Mouse (Mus musculus): Measurements from ENCODE around the gene Plod2. TPM values are rescaled to one million over a fixed set of nuclear protein-coding genes. Genes with fewer than 3 reads are reported as not detected.

Gene Plod2
- polyA plus RNA-seq, 1 experiment from 2014 or later, result 25.6 TPM

DNA sequence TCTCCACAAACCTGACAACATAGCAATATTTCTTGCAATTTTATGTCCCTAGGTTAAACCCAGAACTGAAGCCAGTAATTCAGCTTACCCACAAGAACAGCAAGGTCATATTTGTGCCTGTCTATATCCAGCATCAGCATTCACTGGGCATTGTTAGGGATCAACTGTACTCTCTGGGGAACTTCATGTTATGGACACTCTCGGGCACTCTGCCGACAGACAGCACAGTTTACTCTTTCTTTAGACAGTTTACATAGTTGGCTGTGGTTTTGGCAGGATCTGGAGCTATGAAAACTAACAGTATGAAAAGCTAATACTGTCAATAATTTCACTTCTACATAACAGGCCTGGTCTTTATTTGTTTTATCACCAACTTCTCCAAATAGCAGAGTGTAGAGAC lies 75.4 kb downstream of the Plod2 start:
- Histone ChIP-seq H3K4me3 (no peak overlapping the region), H3K9me3 (replicated peaks) (no peaks in the 10 kb centered on the region), H3K27ac (replicated peaks) (no peak overlapping the region), H3K36me3 (no peaks in the 10 kb centered on the region), H3K27me3 (ENCODE audit: low read depth, poor library complexity, severe bottlenecking) (no peaks in the 10 kb centered on the region), H3K4me1 (no peaks in the 10 kb centered on the region)
- WGBS, result 83% methylated on average over 2 of the region's 2 CpGs
- no peak for DNase-seq (ENCODE audit: low spot score)

DNA sequence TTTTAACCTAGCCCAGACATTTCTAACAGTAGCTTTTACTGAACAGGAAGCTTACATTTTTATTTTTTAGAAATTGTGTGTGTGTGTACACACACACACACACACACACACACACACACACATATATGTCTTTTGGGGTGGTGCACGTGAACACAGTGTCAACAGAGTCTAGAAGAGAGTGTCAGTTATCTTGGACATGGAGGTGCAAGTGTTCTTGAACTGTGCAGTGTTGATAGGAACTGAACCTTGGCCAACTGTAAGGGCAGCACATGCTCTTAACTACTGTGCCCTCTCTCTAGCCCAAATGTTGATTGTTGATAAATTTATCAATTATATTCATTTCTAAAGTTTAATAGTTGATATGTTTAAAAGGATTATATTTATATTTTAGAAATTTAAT lies 78.1 kb downstream of the Plod2 start:
- Histone ChIP-seq H3K27me3 (ENCODE audit: low read depth, poor library complexity, severe bottlenecking) (no peaks in the 10 kb centered on the region), H3K36me3 (no peaks in the 10 kb centered on the region), H3K27ac (replicated peaks) (no peak overlapping the region), H3K4me1 (no peaks in the 10 kb centered on the region), H3K9me3 (replicated peaks) (no peaks in the 10 kb centered on the region), H3K4me3 (no peak overlapping the region)
- DNase-seq (ENCODE audit: low spot score), result no peak
- WGBS, result 67% methylated on average over 1 of the region's 1 CpGs

DNA sequence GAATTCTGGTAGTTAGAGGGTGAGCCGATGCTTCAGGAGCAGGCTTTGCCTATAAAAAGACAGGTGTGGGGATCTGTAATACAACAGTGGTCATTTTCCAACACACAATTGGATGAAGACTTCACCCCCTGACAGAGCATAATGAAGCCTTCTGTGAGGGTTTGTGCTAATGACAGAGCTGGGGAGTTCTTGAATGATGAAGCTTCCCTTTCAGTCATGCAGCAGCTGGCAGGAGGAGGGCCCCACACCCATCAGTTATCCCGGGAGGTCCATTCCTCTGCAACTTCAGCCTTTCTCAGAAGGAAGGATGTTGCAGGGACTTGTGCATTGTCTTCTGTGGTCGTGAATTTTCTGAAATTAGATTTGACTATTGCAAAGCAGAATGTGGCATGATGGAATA lies 79.2 kb downstream of the Plod2 start:
- DNase-seq (ENCODE audit: low spot score), result no peak
- no peaks in the 10 kb centered on the region for H3K36me3 ChIP-seq

DNA sequence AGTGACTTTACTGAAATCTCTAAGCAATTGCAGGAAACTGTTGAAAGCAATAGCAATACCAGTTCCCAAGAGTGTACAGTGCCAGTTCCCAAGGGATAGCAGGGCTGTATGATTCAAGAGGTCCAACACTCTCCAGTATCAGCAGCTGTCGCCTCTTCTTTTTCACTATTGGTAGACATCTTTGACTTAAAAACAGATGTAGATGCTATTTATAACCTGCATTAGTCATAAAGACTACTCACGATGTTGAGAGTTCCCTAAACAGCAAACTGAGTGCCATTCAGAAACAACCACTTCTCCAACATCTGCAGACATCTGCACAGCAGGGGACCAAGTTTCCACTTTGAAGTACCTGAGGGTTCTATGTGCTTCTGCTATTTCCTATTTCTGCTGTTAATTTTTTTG lies 79.9 kb downstream of the Plod2 start:
- 82% methylated on average over 2 of the region's 2 CpGs for WGBS

More for the DNA sequence above, 79.2 kb downstream of the Plod2 start:
- Histone ChIP-seq H3K27me3 (ENCODE audit: low read depth, poor library complexity, severe bottlenecking) (no peaks in the 10 kb centered on the region), H3K27ac (replicated peaks) (no peak overlapping the region), H3K4me3 (no peak overlapping the region), H3K4me1 (no peaks in the 10 kb centered on the region), H3K9me3 (replicated peaks) (no peaks in the 10 kb centered on the region)
- 78% methylated on average over 3 of the region's 3 CpGs for WGBS

DNA sequence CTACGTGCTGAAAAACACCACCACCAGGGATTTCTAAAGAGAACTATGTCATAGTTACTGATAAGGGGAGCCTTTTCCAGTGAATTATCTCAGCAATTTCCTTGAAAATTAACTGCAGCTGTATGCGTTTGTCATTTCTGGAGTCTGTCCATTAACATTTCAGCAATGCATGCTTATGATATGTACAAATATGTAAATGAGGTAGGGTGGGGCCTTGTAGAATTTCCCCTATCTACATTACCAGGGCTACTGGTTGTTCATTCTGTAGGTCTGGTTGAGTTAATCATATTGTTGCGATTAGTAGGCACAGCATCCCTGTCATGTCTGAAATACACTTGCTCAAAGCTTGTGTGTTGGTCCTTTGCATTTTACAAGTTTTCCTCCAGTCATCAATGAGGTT lies 92.8 kb downstream of the Plod2 start:
- DNase-seq (ENCODE audit: low spot score), result no peak
- Histone ChIP-seq H3K36me3 (no peaks in the 10 kb centered on the region), H3K4me3 (no peak overlapping the region), H3K27ac (replicated peaks) (no peak overlapping the region), H3K27me3 (ENCODE audit: low read depth, poor library complexity, severe bottlenecking) (no peaks in the 10 kb centered on the region), H3K4me1 (no peaks in the 10 kb centered on the region), H3K9me3 (replicated peaks) (no peaks in the 10 kb centered on the region; the same call in 1 of the 2 replicates)
- 92% methylated on average over 3 of the region's 3 CpGs for WGBS

More for the DNA sequence above, 79.9 kb downstream of the Plod2 start:
- H3K4me3 ChIP-seq, result no peak overlapping the region
- no peaks in the 10 kb centered on the region for H3K9me3 ChIP-seq (replicated peaks)
- H3K36me3 ChIP-seq, result no peaks in the 10 kb centered on the region
- H3K27ac ChIP-seq (replicated peaks), result no peak overlapping the region
- H3K4me1 ChIP-seq, result no peaks in the 10 kb centered on the region
- no peaks in the 10 kb centered on the region for H3K27me3 ChIP-seq (ENCODE audit: low read depth, poor library complexity, severe bottlenecking)
- DNase-seq (ENCODE audit: low spot score), result no peak

DNA sequence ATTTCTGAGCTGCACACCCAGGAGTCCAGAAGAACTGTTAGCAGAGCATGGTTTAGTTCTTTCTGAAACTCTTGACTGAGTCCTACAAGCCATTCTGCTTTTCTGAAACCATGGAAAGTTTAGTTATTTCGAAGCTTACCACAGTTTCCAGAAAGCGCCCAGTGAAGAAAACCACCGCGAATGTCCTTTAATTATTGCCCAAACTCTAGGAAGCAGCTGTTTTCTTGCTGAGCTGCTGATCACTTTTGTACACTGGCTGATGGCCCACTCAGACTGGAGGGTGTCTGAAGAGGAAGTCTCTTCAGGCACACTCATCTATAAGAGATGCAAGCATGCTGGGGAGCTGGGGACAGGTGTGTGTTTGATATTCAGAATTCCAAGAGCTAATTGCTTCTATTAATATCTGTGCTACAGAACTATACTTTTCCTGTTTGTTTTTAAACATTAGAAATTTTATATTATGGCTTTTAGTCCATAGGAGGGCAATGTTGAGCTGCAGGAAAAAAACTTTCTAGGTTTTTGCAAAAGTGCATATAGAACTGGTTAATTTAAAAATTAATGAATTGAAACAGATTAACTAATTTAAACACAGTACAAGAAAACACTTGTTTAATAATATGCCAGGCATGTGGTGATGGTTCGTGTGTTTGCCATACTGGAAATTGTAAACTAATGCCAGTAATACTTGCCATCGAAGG lies 97.3 kb downstream of the Plod2 start:
- H3K4me3 ChIP-seq, result no peak overlapping the region
- no peaks in the 10 kb centered on the region for H3K4me1 ChIP-seq
- H3K27me3 ChIP-seq (ENCODE audit: low read depth, poor library complexity, severe bottlenecking), result no peaks in the 10 kb centered on the region
- 92% methylated on average over 6 of the region's 6 CpGs for WGBS
- DNase-seq (ENCODE audit: low spot score), result no peak
- no peak overlapping the region for H3K27ac ChIP-seq (replicated peaks)
- H3K36me3 ChIP-seq, result no peaks in the 10 kb centered on the region
- no peaks in the 10 kb centered on the region for H3K9me3 ChIP-seq (replicated peaks)

DNA sequence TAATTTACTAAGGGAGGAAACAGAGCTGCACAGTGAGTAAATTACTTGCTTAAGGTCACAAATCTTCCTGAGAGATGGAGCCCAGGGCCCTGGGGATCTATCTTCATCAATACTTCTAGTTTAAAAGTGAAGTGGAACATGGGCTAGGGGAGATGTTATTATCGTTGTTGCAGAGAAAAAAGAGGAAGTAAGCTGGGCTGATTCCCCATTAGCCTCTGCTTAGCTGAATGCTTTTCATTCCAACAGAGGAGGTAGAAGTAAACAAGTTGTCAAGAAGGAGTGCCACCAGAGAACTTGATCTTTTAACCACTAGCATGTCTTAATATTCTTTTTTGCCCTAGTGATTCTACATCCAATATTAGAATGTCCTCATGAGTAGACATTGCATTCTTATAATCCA lies 99.7 kb downstream of the Plod2 start:
- Histone ChIP-seq H3K27ac (replicated peaks) (no peak overlapping the region), H3K9me3 (replicated peaks) (no peaks in the 10 kb centered on the region; the same call in 1 of the 2 replicates), H3K27me3 (ENCODE audit: low read depth, poor library complexity, severe bottlenecking) (no peaks in the 10 kb centered on the region), H3K36me3 (no peaks in the 10 kb centered on the region), H3K4me1 (no peaks in the 10 kb centered on the region), H3K4me3 (no peak overlapping the region)
- 87% methylated on average over 1 of the region's 1 CpGs for WGBS
- no peak for DNase-seq (ENCODE audit: low spot score)

Other genes with a start within 250 kb of the Plod2 start
- gene 1700057G04Rik, start 232.8 kb upstream of the Plod2 start, polyA plus RNA-seq (2016; fragmentation: Nextera tagmentation; extraction: Ambion mirVana), result not detected in 2 replicates
- 1.2 and 1.5 TPM in 2 replicates for gene Plscr4, start 84.8 kb upstream of the Plod2 start, polyA plus RNA-seq (2016; fragmentation: Nextera tagmentation; extraction: Ambion mirVana)